Mouse (Mus musculus) liver, embryonic 14.5 days (tissue): Measurements from ENCODE around the gene Copz2. TPM values are rescaled to one million over a fixed set of nuclear protein-coding genes. Genes with fewer than 3 reads are reported as not detected.

Experiments used
- ATAC-seq: fragments of 200-750 bp; cut with Nextera tagmentation; 2 replicates; pipeline ENCODE4 v1.8.0; 2017; ENCODE audit warnings: moderate number of reproducible peaks, mild to moderate bottlenecking, moderate library complexity; ENCODE audit not compliant: insufficient read depth
- DNase-seq, 3 experiments: peaks; one replicate each; pipeline ENCODE4 v3.0.0-alpha.2; 2012 to 2013; ENCODE audit warnings: low read depth in 3 of 3, low spot score in 3 of 3
- H3K27ac ChIP-seq: fragments of 300-500 bp; sonication (generic); 2 replicates; pipeline ENCODE4 v1.5.1; 2014; ENCODE audit warnings: moderate library complexity, mild to moderate bottlenecking, control low read depth, inconsistent platforms
- H3K27me3 ChIP-seq: fragments of 300-500 bp; sonication (generic); 2 replicates; pipeline ENCODE4 v1.6.1; 2014; ENCODE audit warnings: mild to moderate bottlenecking, low read length, moderate library complexity; ENCODE audit not compliant: control insufficient read depth, insufficient read depth
- H3K36me3 ChIP-seq: fragments of 300-500 bp; sonication (generic); replicated peaks from 2 replicates; pipeline ENCODE4 v1.6.1; 2014; ENCODE audit warnings: low read depth; ENCODE audit not compliant: control insufficient read depth, insufficient read depth
- H3K4me1 ChIP-seq, 2 experiments: fragments of 200-500 bp in 1 of 2; fragments of 300-500 bp in 1 of 2; sonication (generic) in 1 of 2; replicated peaks; 2 replicates each; pipeline ENCODE4 v1.6.1; 2012 to 2014; ENCODE audit warnings: antibody characterized with exemption in 1 of 2, inconsistent platforms in 1 of 2, low read length in 1 of 2; ENCODE audit not compliant: control insufficient read depth in 2 of 2, insufficient read depth in 2 of 2
- H3K4me2 ChIP-seq: fragments of 300-500 bp; sonication (generic); 2 replicates; pipeline ENCODE4 v1.6.1; 2014; ENCODE audit warnings: low read depth, mild to moderate bottlenecking, control low read depth, moderate library complexity
- H3K4me3 ChIP-seq, 2 experiments: fragments of 200-500 bp in 1 of 2; fragments of 300-500 bp in 1 of 2; sonication (generic) in 1 of 2; 2 replicates each; pipeline ENCODE4 v1.5.1; 2012 to 2014; ENCODE audit warnings: low read depth in 2 of 2, low read length in 2 of 2, mild to moderate bottlenecking in 2 of 2, control low read depth in 1 of 2, inconsistent platforms in 1 of 2, moderate library complexity in 1 of 2; ENCODE audit not compliant: insufficient read depth in 1 of 2
- H3K9ac ChIP-seq: fragments of 300-500 bp; sonication (generic); replicated peaks from 2 replicates; pipeline ENCODE4 v1.6.1; 2014; ENCODE audit warnings: mild to moderate bottlenecking, control low read depth, moderate library complexity
- H3K9me3 ChIP-seq: fragments of 300-500 bp; sonication (generic); 2 replicates; pipeline ENCODE4 v1.6.1; 2016; ENCODE audit warnings: low read length, mixed read lengths; ENCODE audit not compliant: control insufficient read depth
- CTCF ChIP-seq: IDR thresholded peaks from 2 replicates; pipeline ENCODE4 v1.5.1; 2016; ENCODE audit warnings: antibody characterized with exemption, low read depth, control low read depth
- EP300 ChIP-seq: IDR thresholded peaks from 2 replicates; pipeline ENCODE4 v1.6.1; 2016; ENCODE audit warnings: antibody characterized with exemption, low read depth
- WGBS: fragments of 180-500 bp; shearing (Covaris S2); extraction: QIAGEN DNeasy Blood & Tissue Kit; methylation state at CpG from one replicate; pipeline ENCODE4 v1.1.7; 2014; ENCODE audit not compliant: insufficient replicate concordance; 5-methylcytosine and 5-hydroxymethylcytosine counted together
- polyA plus RNA-seq, 2 experiments: library from polyadenylated mRNA; depleted of rRNA in 1 of 2; stranded (reverse) in 1 of 2; unstranded in 1 of 2; fragments of >200 nt; fragmentation: Nextera tagmentation in 1 of 2; extraction: Ambion mirVana in 1 of 2; gene quantifications; 2 replicates each; pipeline versions ENCODE4 v1.2.1 to v1.2.3; 2012 to 2014

The Copz2 gene
- polyA plus RNA-seq, 2 experiments: 8.7 to 18.8 TPM

GRCm38 (mm10) chr11:96827917-96828316 lies 21.8 kb upstream of the Copz2 start:
- no peaks in the 10 kb centered on the region for H3K9me3 ChIP-seq
- WGBS: 82% methylated on average over 9 of the region's 9 CpGs
- peaks cover 17% of the 10 kb centered on the region for H3K36me3 ChIP-seq
- H3K27ac ChIP-seq: no peak overlapping the region
- ATAC-seq: no peak
- H3K27me3 ChIP-seq: no peaks in the 10 kb centered on the region
- TF ChIP-seq EP300: no peak
- TF ChIP-seq CTCF: no peak
- peaks cover 23 to 32% of the 10 kb centered on the region in 2 experiments for H3K4me1 ChIP-seq
- H3K4me3 ChIP-seq: no peak overlapping the region
- H3K4me2 ChIP-seq: peak overlapping the region; percentile 91
- no peak for DNase-seq
- H3K9ac ChIP-seq: peak overlapping the region; percentile 19; the same call in 1 of the 2 replicates

- 13% methylated on average over 10 of the region's 10 CpGs for WGBS
- Histone ChIP-seq H3K4me3 (peak overlapping the region; percentile 83 to 98), H3K27ac (peak overlapping the region; percentile 94), H3K9me3 (no peaks in the 10 kb centered on the region), H3K4me2 (peak overlapping the region; percentile 91), H3K4me1 (peaks cover 21 to 32% of the 10 kb centered on the region in 2 experiments), H3K9ac (peak overlapping the region; percentile 94), H3K27me3 (no peaks in the 10 kb centered on the region), H3K36me3 (peaks cover 17% of the 10 kb centered on the region)
- ATAC-seq (no peak), DNase-seq (no peak)
- no peak for TF ChIP-seq EP300
These were observed 20.8 kb upstream of the Copz2 start for GRCm38 (mm10) chr11:96828881-96829280.

GRCm38 (mm10) chr11:96829403-96829812 lies 20.3 kb upstream of the Copz2 start:
- DNase-seq (peak; percentile 78 to 83 (median 81)), ATAC-seq (peak; percentile 84)
- H3K4me1 ChIP-seq: peaks cover 18 to 29% of the 10 kb centered on the region in 2 experiments
- WGBS: under 1% methylated on average over 33 of the region's 33 CpGs
- no peaks in the 10 kb centered on the region for H3K27me3 ChIP-seq
- H3K9ac ChIP-seq: peak overlapping the region; percentile 94
- no peaks in the 10 kb centered on the region for H3K9me3 ChIP-seq
- H3K36me3 ChIP-seq: peaks cover 17% of the 10 kb centered on the region
- peak overlapping the region; percentile 94 for H3K27ac ChIP-seq
- no peak for TF ChIP-seq EP300
- peak; percentile 62 for TF ChIP-seq CTCF
- peak overlapping the region; percentile 91 for H3K4me2 ChIP-seq
- peak overlapping the region; percentile 83 to 98 for H3K4me3 ChIP-seq

- DNase-seq: peak; percentile 99 to 100 (median 99)
- WGBS: under 1% methylated on average over 51 of the region's 51 CpGs
- H3K9me3 ChIP-seq: no peaks in the 10 kb centered on the region
- peaks cover 17 to 26% of the 10 kb centered on the region in 2 experiments for H3K4me1 ChIP-seq
- H3K4me3 ChIP-seq: peak within 1 kb of the TSS; percentile 93 to 98
- peak; percentile 96 for ATAC-seq
- TF ChIP-seq EP300 (peak; percentile 27; the same call in 1 of the 2 replicates), CTCF (peak; percentile 22; the same call in 1 of the 2 replicates)
- peak within 1 kb of the TSS; percentile 94 for H3K9ac ChIP-seq
- peak within 1 kb of the TSS; percentile 94 for H3K27ac ChIP-seq
- H3K27me3 ChIP-seq: no peaks in the 10 kb centered on the region
- H3K36me3 ChIP-seq: peaks cover 17% of the 10 kb centered on the region
- H3K4me2 ChIP-seq: peak within 1 kb of the TSS; percentile 94
These were observed 19.7 kb upstream of the Copz2 start, which contains the start of gene Nfe2l1 for GRCm38 (mm10) chr11:96829813-96830538. TSS of gene Nfe2l1 (minus strand) at chr11:96829968.

- Histone ChIP-seq H3K27ac (peak overlapping the region; percentile 46), H3K9ac (peak overlapping the region; percentile 72), H3K4me2 (peak overlapping the region; percentile 94), H3K36me3 (peaks cover 17% of the 10 kb centered on the region), H3K27me3 (no peaks in the 10 kb centered on the region), H3K9me3 (no peaks in the 10 kb centered on the region), H3K4me1 (peaks cover 17 to 26% of the 10 kb centered on the region in 2 experiments), H3K4me3 (peak overlapping the region; percentile 93 to 98)
- ATAC-seq: no peak
- WGBS: 11% methylated on average over 13 of the region's 13 CpGs
- no peak for DNase-seq
- TF ChIP-seq CTCF (no peak), EP300 (no peak)
These were observed 19.0 kb upstream of the Copz2 start for GRCm38 (mm10) chr11:96830539-96831216.
